Mouse (Mus musculus): ENCODE measurements around the gene Sirt6. TPM values are rescaled to one million over a fixed set of nuclear protein-coding genes. Genes with fewer than 3 reads are reported as not detected.
"Not testable (repeated sequence)": the region's sequence is repeated elsewhere in the genome, so short reads cannot be mapped to it uniquely, and the experiment has no call there.

The Sirt6 gene
- polyA plus RNA-seq, 1 experiment from 2014 or later: 6.1 TPM

DNA sequence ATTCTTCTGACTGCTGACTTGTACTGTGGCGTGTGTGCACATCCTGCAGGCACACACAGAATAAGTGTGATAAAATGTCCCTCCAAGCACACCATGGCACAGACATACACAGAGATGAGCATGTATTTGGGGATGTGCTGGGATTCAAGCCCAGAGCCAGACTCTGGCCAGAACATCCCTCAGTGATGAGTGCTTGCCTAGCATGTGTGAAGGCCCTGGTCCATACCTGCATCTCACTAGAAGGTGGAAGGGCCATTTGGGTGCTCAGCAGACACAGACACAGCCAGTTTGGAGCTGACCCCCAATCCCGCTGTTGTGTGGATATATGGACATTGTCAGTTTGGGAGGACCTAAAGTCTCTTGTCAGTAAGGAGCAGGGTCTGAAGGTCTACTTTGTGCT lies 14.0 kb upstream of the Sirt6 start:
- no peak overlapping the region for H3K9ac ChIP-seq (replicated peaks)
- no peaks in the 10 kb centered on the region for H3K27me3 ChIP-seq (ENCODE audit: insufficient read depth, low read length)
- 86% methylated on average over 2 of the region's 2 CpGs for WGBS (ENCODE audit: insufficient replicate concordance)
- ATAC-seq: no peak
- no peaks in the 10 kb centered on the region for H3K36me3 ChIP-seq (replicated peaks; ENCODE audit: insufficient read depth, low read length)
- no peak for TF ChIP-seq CTCF (IDR thresholded peaks at IDR 0.05; ENCODE audit: low read depth)
- TF ChIP-seq EP300 (IDR thresholded peaks at IDR 0.05; ENCODE audit: low read depth): no peak
- no peak for DNase-seq
- H3K4me3 ChIP-seq (ENCODE audit: low read depth, low read length): no peak overlapping the region
- no peak overlapping the region for H3K4me2 ChIP-seq (ENCODE audit: low read depth, low read length)
- H3K4me1 ChIP-seq (ENCODE audit: insufficient read depth): peaks cover 18% of the 10 kb centered on the region
- H3K9me3 ChIP-seq (ENCODE audit: low read length): no peaks in the 10 kb centered on the region
- H3K27ac ChIP-seq (ENCODE audit: low read depth): no peak overlapping the region

DNA sequence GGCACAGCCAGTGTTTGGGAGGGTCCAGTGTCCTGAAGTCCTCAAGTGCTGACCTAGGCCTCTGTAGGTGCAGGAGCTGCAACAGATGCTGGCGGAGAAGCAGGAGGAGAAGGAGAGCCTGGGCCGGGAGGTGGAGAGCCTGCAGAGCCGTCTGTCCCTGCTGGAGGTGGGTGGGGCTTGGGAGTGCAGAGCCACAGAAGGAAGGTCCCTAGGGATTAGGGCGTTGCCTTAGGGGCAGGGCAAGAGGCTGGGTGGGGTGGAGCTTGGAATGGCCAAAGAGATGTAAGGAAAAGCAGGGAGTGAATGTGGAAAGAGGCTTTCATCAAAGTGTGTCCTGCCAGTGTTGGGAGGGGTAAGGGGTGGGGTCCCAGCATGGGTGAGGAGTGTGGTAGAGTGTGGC lies 13.2 kb upstream of the Sirt6 start:
- 71% methylated on average over 4 of the region's 4 CpGs for WGBS (ENCODE audit: insufficient replicate concordance)
- not testable (repeated sequence) for H3K4me3 ChIP-seq (ENCODE audit: low read depth, low read length); H3K9ac ChIP-seq (replicated peaks); DNase-seq; H3K9me3 ChIP-seq (ENCODE audit: low read length); ATAC-seq; H3K27me3 ChIP-seq (ENCODE audit: insufficient read depth, low read length); H3K36me3 ChIP-seq (replicated peaks; ENCODE audit: insufficient read depth, low read length); H3K27ac ChIP-seq (ENCODE audit: low read depth); H3K4me2 ChIP-seq (ENCODE audit: low read depth, low read length)
- H3K4me1 ChIP-seq (ENCODE audit: insufficient read depth): peaks cover 18% of the 10 kb centered on the region

DNA sequence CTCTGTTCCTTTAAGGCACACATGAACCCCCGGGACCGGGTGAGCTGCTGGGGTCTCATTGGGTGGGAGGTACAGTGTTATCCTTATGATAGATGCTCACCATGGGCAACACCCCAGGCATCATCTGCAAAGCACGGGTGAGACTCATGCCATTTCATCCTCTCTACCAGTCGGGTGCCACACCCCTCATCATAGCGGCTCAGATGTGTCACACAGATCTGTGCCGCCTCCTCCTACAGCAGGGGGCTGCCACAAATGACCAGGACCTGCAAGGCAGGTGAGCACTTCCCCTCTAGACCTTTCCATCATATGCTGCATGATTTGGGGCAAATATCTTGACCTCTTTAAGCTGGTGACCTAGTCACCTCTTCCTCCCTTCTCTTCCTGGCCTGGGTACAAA lies 10.5 kb upstream of the Sirt6 start:
- no peak overlapping the region for H3K27ac ChIP-seq (ENCODE audit: low read depth)
- WGBS (ENCODE audit: insufficient replicate concordance): 61% methylated on average over 6 of the region's 6 CpGs
- no peak for ATAC-seq

DNA sequence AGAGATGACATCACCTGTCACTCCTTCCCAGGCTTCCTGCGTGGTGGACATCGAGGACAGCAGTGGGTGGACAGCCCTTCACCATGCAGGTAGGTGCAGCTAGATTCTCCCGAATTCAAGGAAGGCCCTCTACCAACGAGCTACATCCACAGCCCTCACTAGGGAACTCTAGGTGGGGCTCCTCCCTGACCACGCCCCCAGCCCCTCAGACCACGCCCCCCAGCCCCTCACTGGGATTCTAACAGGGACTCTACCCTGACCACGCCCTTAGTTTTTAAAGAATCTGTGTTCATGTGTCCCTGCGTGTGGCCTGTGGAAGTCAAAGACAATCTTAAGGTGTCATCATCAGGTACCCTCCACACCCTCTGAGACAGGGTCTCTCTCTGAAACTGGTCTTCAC lies 8.7 kb upstream of the Sirt6 start:
- Histone ChIP-seq H3K4me3 (ENCODE audit: low read depth, low read length) (no peak overlapping the region), H3K27ac (ENCODE audit: low read depth) (no peak overlapping the region), H3K9ac (replicated peaks) (no peak overlapping the region), H3K27me3 (ENCODE audit: insufficient read depth, low read length) (no peaks in the 10 kb centered on the region), H3K4me2 (ENCODE audit: low read depth, low read length) (no peak overlapping the region), H3K4me1 (ENCODE audit: insufficient read depth) (peaks cover 10% of the 10 kb centered on the region), H3K9me3 (ENCODE audit: low read length) (no peaks in the 10 kb centered on the region), H3K36me3 (replicated peaks; ENCODE audit: insufficient read depth, low read length) (no peaks in the 10 kb centered on the region)
- 12% methylated on average over 8 of the region's 8 CpGs for WGBS (ENCODE audit: insufficient replicate concordance)
- no peak for TF ChIP-seq EP300 (IDR thresholded peaks at IDR 0.05; ENCODE audit: low read depth)
- no peak for TF ChIP-seq CTCF (IDR thresholded peaks at IDR 0.05; ENCODE audit: low read depth)
- no peak for ATAC-seq
- no peak for DNase-seq

More for the DNA sequence above, 10.5 kb upstream of the Sirt6 start:
- Histone ChIP-seq H3K9me3 (ENCODE audit: low read length) (no peaks in the 10 kb centered on the region), H3K4me1 (ENCODE audit: insufficient read depth) (peaks cover 25% of the 10 kb centered on the region), H3K36me3 (replicated peaks; ENCODE audit: insufficient read depth, low read length) (no peaks in the 10 kb centered on the region), H3K27me3 (ENCODE audit: insufficient read depth, low read length) (no peaks in the 10 kb centered on the region), H3K4me3 (ENCODE audit: low read depth, low read length) (no peak overlapping the region), H3K9ac (replicated peaks) (no peak overlapping the region), H3K4me2 (ENCODE audit: low read depth, low read length) (no peak overlapping the region)
- no peak for DNase-seq
- TF ChIP-seq CTCF (IDR thresholded peaks at IDR 0.05; ENCODE audit: low read depth) (no peak), EP300 (IDR thresholded peaks at IDR 0.05; ENCODE audit: low read depth) (no peak)

DNA sequence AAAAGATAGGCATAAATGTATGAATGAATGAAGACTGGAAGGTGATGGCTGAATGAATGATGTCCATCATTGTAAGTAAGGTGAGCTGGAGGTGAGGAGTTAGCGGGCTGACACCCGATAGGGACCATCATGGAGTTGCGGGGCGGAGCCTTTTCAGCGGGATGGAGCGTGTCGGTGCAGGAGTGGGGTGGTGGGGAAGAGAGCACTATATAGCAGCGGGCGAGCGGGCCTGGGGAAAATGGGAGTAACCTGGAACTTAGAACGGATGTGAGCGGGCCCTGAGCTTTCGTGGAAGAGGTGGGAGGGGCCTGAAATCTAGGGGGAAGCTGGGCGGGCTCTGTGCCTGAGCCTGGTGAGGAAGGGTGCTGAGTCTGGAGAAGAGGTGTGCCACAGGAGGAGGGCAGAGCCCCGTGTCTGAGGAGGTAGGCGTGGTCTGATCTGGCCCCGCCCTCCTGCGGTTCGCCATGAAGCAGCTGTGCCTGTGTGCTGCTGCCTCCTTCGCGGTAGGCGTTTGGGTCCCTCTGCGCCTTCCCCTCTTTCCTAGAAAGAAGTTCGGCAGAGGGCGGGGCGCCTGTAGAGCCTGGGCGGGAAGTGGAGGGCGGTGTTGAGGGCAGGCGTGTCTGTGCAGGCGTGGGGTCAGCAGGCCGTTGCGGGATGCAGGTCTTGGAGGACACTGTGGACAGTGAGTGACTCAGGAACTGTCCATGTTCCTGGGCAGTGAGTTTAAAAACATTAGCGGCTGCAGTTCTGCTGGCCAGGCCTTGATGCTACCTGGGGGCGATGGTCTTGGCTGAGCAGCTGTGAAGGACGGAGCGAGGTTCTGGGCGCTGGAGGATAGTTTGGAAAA lies 5.9 kb upstream of the Sirt6 start:
- DNase-seq (peak; percentile 89), ATAC-seq (peak; percentile 91)
- H3K4me2 ChIP-seq (ENCODE audit: low read depth, low read length): peak overlapping the region; percentile 89
- H3K9me3 ChIP-seq (ENCODE audit: low read length): no peaks in the 10 kb centered on the region
- no peaks in the 10 kb centered on the region for H3K36me3 ChIP-seq (replicated peaks; ENCODE audit: insufficient read depth, low read length)
- H3K4me1 ChIP-seq (ENCODE audit: insufficient read depth): peaks cover 11% of the 10 kb centered on the region
- 5% methylated on average over 37 of the region's 37 CpGs for WGBS (ENCODE audit: insufficient replicate concordance)
- peak overlapping the region; percentile 60 for H3K9ac ChIP-seq (replicated peaks)
- H3K27me3 ChIP-seq (ENCODE audit: insufficient read depth, low read length): no peaks in the 10 kb centered on the region
- no peak overlapping the region for H3K27ac ChIP-seq (ENCODE audit: low read depth)
- peak overlapping the region; percentile 50 for H3K4me3 ChIP-seq (ENCODE audit: low read depth, low read length)
- TF ChIP-seq CTCF (IDR thresholded peaks at IDR 0.05; ENCODE audit: low read depth) (no peak), EP300 (IDR thresholded peaks at IDR 0.05; ENCODE audit: low read depth) (no peak)

DNA sequence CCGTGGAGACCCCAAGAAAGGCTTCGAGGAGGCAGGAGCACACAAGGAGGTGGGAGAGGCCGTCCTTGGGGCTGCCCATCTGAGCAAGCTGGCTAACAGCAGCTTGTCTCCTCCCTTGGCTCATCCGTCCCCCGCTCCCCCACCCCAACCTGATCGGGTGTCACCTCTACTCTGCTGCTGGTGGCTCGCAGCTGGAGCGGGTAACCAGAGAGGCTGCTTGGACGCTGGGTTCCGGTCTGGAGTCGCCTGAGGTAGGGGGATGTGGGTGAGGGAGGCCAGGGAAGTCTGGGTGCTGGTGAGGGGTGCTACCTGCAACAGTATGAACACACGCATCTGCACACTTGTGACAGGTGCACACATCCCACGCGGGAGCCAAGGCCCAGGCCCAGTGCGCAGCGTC lies 793 bp upstream of the Sirt6 start, which contains the start of gene Ankrd24:
Gene Ankrd24 (plus strand): TSS at position 151 of the 400 bp plus-strand sequence.
- H3K4me2 ChIP-seq (ENCODE audit: low read depth, low read length): peak within 1 kb of the TSS; percentile 93
- 83% methylated on average over 16 of the region's 16 CpGs for WGBS (ENCODE audit: insufficient replicate concordance)
- no peak for ATAC-seq

More for the DNA sequence above, 793 bp upstream of the Sirt6 start, which contains the start of gene Ankrd24:
- no peaks in the 10 kb centered on the region for H3K27me3 ChIP-seq (ENCODE audit: insufficient read depth, low read length)
- TF ChIP-seq EP300 (IDR thresholded peaks at IDR 0.05; ENCODE audit: low read depth): no peak
- no peak for TF ChIP-seq CTCF (IDR thresholded peaks at IDR 0.05; ENCODE audit: low read depth)
- no peak for DNase-seq
- H3K4me1 ChIP-seq (ENCODE audit: insufficient read depth): peaks cover 18% of the 10 kb centered on the region
- H3K4me3 ChIP-seq (ENCODE audit: low read depth, low read length): peak within 1 kb of the TSS; percentile 80
- no peaks in the 10 kb centered on the region for H3K9me3 ChIP-seq (ENCODE audit: low read length)
- H3K36me3 ChIP-seq (replicated peaks; ENCODE audit: insufficient read depth, low read length): 0 out of 2 replicates have a peak, but pooled peaks cover 5% of the 10 kb centered on the region
- H3K27ac ChIP-seq (ENCODE audit: low read depth): peak within 1 kb of the TSS; percentile 91
- H3K9ac ChIP-seq (replicated peaks): peak within 1 kb of the TSS; percentile 73
